Mouse (Mus musculus) T-cell, adult 2 months (primary cell): Measurements from ENCODE around the gene Col4a1.

Source experiments
- DNase-seq: peaks from one replicate; pipeline ENCODE4 v3.0.0; 2022; ENCODE audit warnings: low spot score

The Col4a1 gene

DNA sequence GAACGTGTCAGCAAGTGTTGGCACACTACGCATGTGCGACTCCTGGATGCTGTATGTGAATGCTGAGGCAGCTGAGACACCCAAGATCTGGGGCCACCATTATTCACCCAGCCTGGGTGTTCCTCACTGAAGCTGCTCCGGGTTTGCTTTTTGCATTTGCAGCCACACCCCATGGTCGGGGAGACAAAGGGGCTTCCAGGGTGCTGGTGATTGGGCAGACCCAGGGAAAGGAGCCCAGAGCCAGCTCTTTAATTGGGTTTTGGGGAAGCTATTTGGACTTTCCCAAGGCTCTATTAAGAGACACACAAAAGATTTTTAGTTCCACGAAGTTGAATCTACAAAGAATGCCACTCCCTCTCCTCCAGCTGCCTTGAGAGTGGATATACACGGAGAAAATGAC lies 85.2 kb downstream of the Col4a1 start:
- no peak for DNase-seq

DNA sequence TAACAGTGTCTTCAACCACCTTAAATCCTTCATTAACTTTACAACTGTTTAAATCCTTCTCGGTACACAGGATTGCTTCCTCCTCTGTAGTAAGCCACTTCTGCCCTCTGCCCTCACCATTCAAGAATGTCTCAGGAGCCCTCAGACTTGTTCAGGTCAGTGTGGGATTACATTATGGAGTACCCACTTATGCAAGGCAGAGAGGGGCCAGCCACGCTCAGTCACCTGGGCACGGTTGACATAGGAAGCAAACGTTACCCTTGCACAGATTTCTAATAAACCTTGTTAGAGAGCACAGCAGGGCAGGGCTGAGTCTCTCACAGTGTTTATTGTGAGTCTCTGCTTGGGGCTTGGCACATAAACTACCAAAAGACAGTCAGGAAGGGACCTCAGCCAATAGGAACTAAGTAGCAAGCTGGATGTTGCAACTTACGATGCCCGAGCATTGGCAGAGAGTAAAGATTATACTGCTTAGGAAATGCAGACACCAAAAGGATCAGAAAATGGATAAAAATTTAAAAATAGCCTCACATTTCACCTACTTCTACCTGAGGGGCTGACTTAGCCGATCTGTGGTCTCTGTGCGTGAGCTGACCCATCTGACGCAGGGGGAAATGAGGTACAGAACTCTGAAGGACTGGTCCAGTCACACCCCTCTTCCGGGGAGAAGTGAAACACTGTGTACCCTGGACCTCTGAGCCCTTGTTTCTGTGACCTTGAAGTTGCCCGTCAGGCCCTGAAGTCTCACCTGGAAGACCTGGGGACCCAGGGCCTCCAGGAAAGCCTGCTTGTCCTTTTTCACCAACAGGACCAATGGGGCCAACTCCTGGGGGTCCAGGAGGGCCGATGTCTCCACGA lies 86.8 kb downstream of the Col4a1 start:
- DNase-seq, result no peak

DNA sequence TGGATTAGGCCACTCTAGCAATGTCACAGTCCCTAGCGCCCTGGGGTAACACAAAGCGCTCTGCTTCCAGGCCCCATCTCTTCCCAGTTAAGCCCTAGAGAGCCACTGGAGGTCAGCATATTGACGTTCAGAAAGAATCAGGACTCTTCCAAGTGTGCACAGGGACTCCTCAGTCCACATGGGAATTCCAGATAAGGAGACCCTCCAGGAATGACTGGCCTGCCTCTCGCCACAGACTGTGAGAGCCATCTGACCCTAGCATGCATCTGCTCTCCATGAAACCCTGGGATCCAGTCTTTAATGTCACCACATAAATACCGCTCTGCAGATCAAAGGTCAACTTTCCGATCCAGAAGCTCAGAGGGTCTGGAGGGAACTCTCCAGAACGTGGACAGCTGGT lies 88.4 kb downstream of the Col4a1 start:
- no peak for DNase-seq

DNA sequence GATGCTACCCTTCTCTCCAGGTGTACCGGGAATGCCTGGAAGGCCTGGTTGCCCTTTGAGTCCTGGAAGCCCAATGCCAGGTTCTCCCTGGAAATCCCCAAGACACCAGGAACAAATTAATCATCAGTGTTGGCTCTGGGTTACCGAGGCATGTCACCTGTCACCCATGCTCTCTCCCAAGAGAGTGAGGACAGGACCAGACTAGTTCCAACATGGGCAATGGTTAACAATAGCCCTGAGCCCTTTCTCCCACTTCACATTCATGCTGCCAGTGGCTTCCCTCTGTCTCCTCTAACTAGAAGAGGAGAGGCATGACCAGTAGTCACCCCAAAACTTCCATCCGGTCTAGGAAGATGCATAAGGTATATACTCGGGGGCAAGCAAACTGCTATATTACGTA lies 91.3 kb downstream of the Col4a1 start:
- no peak for DNase-seq

- no peak for DNase-seq
Observed at GRCm38 (mm10) chr8:11219282-11219681, 93.3 kb downstream of the Col4a1 start.

DNA sequence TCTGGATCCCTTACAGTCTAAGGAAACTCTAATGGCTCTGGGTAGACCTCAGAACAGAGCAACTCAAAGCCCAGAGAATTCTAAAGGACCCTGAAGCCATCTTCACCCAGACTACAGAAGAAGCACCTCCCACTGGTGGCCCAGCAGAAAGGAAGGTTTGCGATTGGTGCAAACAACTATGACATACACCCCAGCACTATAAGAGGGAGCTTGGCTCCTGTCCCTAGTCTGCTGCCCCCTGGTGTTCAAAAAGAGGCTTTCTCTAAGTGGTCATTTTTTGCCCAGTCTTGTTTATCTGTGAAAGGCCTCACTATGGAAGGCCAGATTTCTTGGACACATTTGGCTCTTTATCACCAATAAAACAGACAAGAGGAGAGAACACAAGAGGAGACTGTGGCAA lies 97.4 kb downstream of the Col4a1 start:
- peak; percentile 7 for DNase-seq

DNA sequence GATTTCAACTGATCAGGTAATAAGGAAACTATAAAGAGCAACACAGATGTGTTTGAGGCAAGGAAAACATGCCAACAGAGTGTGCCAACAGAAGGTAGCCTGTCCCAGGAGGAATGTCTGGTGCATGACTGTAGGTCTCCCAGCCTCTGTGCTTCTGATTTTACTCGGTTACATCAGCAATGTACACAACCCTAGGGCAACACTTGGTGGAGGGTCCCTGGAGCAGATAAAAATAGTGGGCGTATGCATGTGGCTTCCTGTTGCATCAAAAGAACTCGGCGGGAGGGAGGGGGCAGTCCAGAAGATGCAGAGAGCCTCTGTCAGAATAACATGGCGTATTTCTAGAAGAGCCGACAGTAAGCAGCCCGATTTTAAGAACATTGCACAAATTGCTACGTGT lies 106.1 kb downstream of the Col4a1 start:
- no peak for DNase-seq

DNA sequence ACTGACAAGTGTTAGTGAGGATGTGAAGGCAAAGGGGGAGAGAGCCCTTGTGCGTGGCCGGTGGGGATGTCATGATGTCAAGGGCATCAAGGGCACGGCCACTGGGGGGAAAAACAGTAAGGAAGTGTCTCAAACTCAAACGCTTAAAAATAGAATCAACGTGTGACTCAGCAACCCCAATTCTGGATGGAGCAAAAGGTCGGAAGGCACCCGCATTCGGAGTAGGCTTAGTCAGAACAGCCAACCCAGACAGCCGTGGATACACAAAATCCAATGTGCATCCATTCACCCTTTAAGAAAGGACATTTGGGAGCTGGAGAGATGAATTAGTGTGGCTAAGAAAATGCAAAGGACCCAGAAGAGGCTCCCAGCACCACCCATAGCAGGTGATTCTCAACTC lies 107.1 kb downstream of the Col4a1 start:
- no peak for DNase-seq

GRCm38 (mm10) chr8:11203260-11204110 lies 109.1 kb downstream of the Col4a1 start:
- DNase-seq, result no peak

DNA sequence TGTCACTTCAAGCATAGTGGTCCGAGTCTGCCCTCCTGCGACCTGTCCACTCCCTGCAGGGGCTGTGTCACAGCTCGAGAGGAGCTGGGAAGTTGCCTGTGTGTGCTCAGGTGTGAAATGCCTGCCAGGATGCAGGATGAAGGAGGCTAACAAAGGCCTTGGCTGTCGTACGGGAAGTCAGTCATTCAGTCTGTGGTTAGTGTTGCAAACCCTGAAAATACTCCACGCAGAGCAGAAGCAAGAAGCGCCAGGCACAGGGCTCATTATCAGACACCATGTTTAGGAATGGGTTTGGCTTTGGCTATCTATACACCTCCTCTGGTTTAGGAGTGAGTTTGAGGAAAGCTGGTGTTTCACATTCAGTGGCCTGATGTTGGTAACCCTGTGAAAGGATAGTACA lies 114.0 kb downstream of the Col4a1 start:
- no peak for DNase-seq

GRCm38 (mm10) chr8:11197988-11198387 lies 114.6 kb downstream of the Col4a1 start:
- no peak for DNase-seq

DNA sequence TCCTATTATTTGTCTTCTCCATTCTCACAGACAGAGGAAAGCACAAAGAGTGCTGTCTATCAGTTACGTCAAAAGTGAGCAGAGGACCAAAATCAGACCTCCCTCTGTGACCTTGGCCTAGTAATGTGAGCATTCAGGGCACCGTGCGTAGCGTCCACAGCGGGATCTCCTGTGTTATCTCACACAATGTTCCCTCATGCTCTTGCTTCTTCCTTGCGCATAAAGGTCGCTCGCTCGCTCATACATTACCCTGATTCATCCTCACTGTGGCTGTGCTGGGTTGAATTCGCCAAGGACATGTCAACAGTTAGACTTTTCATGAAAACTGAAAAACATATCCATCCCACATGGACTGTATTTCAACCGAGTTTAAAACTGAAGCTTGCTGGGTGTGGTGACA lies 115.4 kb downstream of the Col4a1 start:
- DNase-seq, result no peak

GRCm38 (mm10) chr8:11192719-11193324 lies 119.8 kb downstream of the Col4a1 start:
- DNase-seq, result no peak

DNA sequence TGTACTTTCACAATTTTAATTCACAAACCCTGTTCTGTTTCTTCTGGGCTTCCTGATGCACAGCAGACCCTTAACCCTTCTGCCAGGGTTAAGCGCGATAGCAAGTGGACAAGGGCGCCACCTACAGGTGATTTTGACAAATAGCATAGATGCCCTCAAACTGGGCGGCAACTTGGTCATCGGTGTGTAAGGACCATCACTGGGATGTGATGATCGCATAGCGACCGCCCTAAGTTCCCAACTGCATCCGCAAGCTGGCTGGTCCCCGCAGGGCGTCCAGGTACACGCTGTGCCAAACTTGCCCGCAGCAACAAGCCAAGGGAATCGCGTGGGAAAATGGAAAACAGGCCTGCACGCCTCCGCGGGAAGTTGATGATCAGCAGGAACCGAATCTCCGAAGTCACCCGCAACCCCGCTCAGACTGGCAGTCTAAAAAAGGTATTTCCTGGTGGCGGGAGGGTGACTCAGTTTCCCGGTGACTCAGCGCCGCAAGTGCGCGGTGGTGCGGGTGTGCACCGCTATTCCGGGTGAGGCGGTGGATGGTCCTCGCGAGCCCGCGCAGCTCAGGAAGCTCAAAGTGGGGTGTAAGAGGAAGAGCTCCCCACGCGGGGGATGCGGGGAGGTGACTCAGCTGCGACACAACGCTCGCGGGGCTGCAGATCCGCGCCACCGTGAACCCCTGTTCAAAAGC lies 124.9 kb downstream of the Col4a1 start:
- DNase-seq, result peak; percentile 16

GRCm38 (mm10) chr8:11186456-11186855 lies 126.2 kb downstream of the Col4a1 start:
- no peak for DNase-seq

DNA sequence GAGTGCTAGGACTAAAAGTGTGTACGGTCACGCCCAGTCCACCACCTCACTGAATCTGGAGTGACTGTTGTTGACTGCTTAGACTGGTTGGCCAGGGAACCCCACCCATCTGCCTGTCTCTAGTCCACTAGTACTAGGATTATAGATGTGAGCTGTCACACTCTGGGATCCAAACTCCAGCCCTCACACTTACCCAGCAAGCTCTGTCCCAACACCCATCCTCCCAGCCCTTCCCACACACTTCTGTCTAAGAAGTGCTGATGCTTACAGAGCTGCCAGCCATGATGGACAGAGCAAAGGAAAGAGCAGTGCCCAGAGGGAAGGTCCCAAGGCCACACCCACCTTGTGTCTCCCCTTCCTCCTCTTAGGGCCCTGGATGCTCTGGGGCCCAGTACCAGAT lies 127.0 kb downstream of the Col4a1 start:
- no peak for DNase-seq

DNA sequence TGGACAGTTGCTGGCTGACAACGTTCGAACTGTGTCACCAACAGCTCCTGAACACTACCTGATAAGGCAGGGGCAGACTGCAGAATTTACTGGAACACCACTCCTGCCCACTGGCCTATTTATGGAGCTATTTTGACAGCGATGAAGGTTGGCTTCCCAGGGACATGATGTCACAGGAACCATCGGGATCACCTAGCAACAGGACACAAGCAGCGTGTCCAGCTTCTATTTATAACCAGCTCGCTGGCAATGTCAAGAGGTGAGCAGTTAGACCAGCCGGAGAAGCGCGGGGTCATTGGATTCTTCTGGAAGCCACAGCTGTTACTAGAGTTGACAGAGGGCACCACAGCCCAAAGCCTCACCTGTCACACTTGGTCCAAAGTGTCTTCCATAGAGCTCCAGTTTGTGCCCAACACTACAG lies 129.0 kb downstream of the Col4a1 start:
- DNase-seq, result no peak

GRCm38 (mm10) chr8:11182606-11183005 lies 130.0 kb downstream of the Col4a1 start:
- DNase-seq, result no peak

GRCm38 (mm10) chr8:11182148-11182484 lies 130.5 kb downstream of the Col4a1 start:
- DNase-seq, result no peak

DNA sequence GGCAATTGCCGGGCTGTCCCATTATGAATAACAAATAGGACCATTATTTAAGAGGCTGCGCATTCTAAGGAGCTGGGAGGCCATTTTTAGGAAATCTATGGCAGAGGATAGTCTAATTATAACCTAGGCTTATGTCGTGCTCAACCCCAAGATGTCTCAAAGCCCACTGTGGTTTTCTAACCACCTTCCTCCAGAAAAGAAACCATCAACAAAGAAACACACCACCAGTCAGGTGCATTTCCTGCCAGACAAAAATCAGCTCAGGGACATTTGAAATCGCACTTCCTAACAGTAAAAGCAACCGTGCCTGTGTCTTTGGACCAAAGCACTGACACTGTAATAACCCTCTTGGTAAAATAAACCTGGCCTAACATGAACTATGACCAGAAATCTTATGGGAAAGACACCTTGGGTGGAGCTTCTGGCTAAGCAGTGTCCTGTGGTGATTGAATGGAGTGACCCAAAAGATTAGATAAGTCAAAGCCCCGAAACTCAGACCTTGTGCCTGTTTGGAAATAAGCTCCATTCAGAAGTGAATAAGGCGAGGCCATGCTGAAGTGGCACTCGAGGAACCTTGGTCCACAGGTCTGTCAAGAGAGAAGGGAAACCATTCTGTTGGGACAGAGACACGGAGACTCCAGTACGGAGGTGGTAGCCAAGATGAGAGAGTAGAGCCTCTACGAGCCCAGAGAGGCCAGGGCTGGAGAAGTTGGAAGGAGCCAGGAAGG lies 131.0 kb downstream of the Col4a1 start:
- DNase-seq, result no peak

DNA sequence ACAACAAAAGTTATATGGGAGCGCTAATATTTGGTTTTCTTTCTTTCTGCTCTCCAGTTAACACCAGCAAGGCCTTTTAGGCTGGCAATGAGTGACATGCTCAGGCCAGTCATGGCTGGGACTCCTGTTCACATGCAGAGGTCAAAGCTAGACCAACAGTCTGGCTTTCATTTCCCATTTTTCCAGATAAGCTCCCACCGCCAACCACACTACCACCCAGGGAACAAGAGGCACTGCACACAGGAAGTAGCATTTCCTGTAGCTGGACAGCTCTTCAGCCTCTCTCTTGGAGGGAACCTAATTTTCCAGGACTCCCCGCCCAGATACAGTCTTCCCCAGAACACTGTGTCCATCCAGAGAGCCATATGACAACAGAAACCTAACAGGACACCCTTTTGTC lies 132.8 kb downstream of the Col4a1 start:
- DNase-seq, result no peak

- DNase-seq, result no peak
Observed at GRCm38 (mm10) chr8:11176393-11176792, 136.2 kb downstream of the Col4a1 start.
